Comparison of ENCODE assay signal across 7 mouse cellular contexts in genomic region chr15:89140048-89140658, GRCm38 (mm10). TPM values are rescaled to one million over a fixed set of nuclear protein-coding genes. Genes with fewer than 3 reads are reported as not detected.
DNase-seq lines count a peak whose midpoint lies in the region; ATAC-seq and TF ChIP-seq lines count a peak whose summit lies in the region.

No protein-coding gene starts in this region.

- peak overlapping the region; percentile 97 for H3K4me2 ChIP-seq in forebrain, embryonic 13.5 days
- peak overlapping the region; percentile 85 for H3K4me2 ChIP-seq in stomach, postnatal 0 days (replicated peaks; ENCODE audit: low read depth)

- H3K4me3 ChIP-seq in E14TG2a.4 (replicated peaks; ENCODE audit: low read length), result peak overlapping the region; percentile 85
- H3K4me3 ChIP-seq in bone marrow, adult 2 months (replicated peaks; ENCODE audit: control insufficient read depth, low read depth, low read length), result peak overlapping the region; percentile 6
- peak overlapping the region; percentile 55 for H3K4me3 ChIP-seq in forebrain, embryonic 13.5 days
- H3K4me3 ChIP-seq in megakaryocyte, embryonic 14.5 days (replicated peaks), result peak overlapping the region; percentile 52
- H3K4me3 ChIP-seq in stomach, postnatal 0 days (ENCODE audit: low read depth, low read length), result peak overlapping the region; percentile 53

- peak; percentile 36 for ATAC-seq in forebrain, embryonic 13.5 days
- peak; percentile 45; the same call in 1 of the 2 replicates for ATAC-seq in stomach, postnatal 0 days (ENCODE audit: low FRiP score, low TSS enrichment)

- peaks cover 26% of the 10 kb centered on the region for H3K4me1 ChIP-seq in E14TG2a.4 (replicated peaks; ENCODE audit: low read depth, low read length)
- 0 out of 2 replicates have a peak, but pooled peaks cover 1% of the 10 kb centered on the region for H3K4me1 ChIP-seq in bone marrow, adult 2 months (ENCODE audit: control insufficient read depth, insufficient read depth, low read length)
- H3K4me1 ChIP-seq in forebrain, embryonic 13.5 days, result peaks cover 24% of the 10 kb centered on the region
- H3K4me1 ChIP-seq in megakaryocyte, embryonic 14.5 days, result peaks cover 25% of the 10 kb centered on the region
- no peaks in the 10 kb centered on the region for H3K4me1 ChIP-seq in stomach, postnatal 0 days (replicated peaks; ENCODE audit: control insufficient read depth, insufficient read depth)

- intact Hi-C loops in heart, postnatal 36 days (cut with DNase I), result no loop called here

- peak; percentile 11 for TF ChIP-seq EP300 in stomach, postnatal 0 days (optimal IDR thresholded peaks at IDR 0.05)

- DNase-seq in heart, postnatal 36 days, result peak; percentile 70 to 78
- peak; percentile 54 to 87 for DNase-seq in left cerebral cortex, adult 8-10 months (ENCODE audit: low spot score in 2 of 2)
- DNase-seq in stomach, postnatal 0 days (ENCODE audit: low spot score), result peak; percentile 70

- under 1% methylated on average over 53 of the region's 53 CpGs for WGBS in bone marrow, adult 2 months
- WGBS in forebrain, embryonic 13.5 days, result under 1% methylated on average over 53 of the region's 53 CpGs
- WGBS in stomach, postnatal 0 days, result under 1% methylated on average over 53 of the region's 53 CpGs

- peaks cover 78% of the 10 kb centered on the region for H3K27me3 ChIP-seq in E14TG2a.4 (ENCODE audit: insufficient read depth, low read length)
- H3K27me3 ChIP-seq in forebrain, embryonic 13.5 days, result peaks cover 12% of the 10 kb centered on the region; the same call in 1 of the 2 replicates
- H3K27me3 ChIP-seq in megakaryocyte, embryonic 14.5 days (replicated peaks), result peaks cover 99% of the 10 kb centered on the region
- peaks cover 5% of the 10 kb centered on the region for H3K27me3 ChIP-seq in stomach, postnatal 0 days (ENCODE audit: control insufficient read depth, insufficient read depth, low read length)

- no peak for TF ChIP-seq POLR2A in bone marrow, adult 2 months (IDR thresholded peaks at IDR 0.05; ENCODE audit: borderline replicate concordance, control insufficient read depth, low read depth, low read length)

- H3K9me3 ChIP-seq in E14TG2a.4 (ENCODE audit: low read length), result peaks cover 3% of the 10 kb centered on the region; the same call in 1 of the 2 replicates
- H3K9me3 ChIP-seq in forebrain, embryonic 13.5 days (replicated peaks), result no peaks in the 10 kb centered on the region
- 0 out of 2 replicates have a peak, but pooled peaks cover 2% of the 10 kb centered on the region for H3K9me3 ChIP-seq in megakaryocyte, embryonic 14.5 days
- no peaks in the 10 kb centered on the region for H3K9me3 ChIP-seq in stomach, postnatal 0 days (ENCODE audit: control insufficient read depth, low read length)

- TF ChIP-seq CTCF in E14TG2a.4 (conservative IDR thresholded peaks at IDR 0.05; ENCODE audit: low read length), result no peak
- no peak for TF ChIP-seq CTCF in bone marrow, adult 2 months (IDR thresholded peaks at IDR 0.05; ENCODE audit: control insufficient read depth, insufficient read depth, low read length)
- no peak for TF ChIP-seq CTCF in stomach, postnatal 0 days (IDR thresholded peaks at IDR 0.05; ENCODE audit: low read depth)

- no peak overlapping the region; the same call in 1 of the 2 replicates for H3K27ac ChIP-seq in bone marrow, adult 2 months (ENCODE audit: control insufficient read depth, insufficient read depth, low read depth, low read length, poor library complexity)
- no peak overlapping the region for H3K27ac ChIP-seq in forebrain, embryonic 13.5 days
- H3K27ac ChIP-seq in stomach, postnatal 0 days (replicated peaks), result peak overlapping the region; percentile 35; the same call in 1 of the 2 replicates

- H3K9ac ChIP-seq in forebrain, embryonic 13.5 days, result peak overlapping the region; percentile 76
- peak overlapping the region; percentile 61 for H3K9ac ChIP-seq in stomach, postnatal 0 days (ENCODE audit: low read length)

- H3K36me3 ChIP-seq in E14TG2a.4 (ENCODE audit: insufficient read depth, low read length), result peaks cover 27% of the 10 kb centered on the region
- peaks cover 30% of the 10 kb centered on the region for H3K36me3 ChIP-seq in forebrain, embryonic 13.5 days (ENCODE audit: poor library complexity, severe bottlenecking)
- H3K36me3 ChIP-seq in megakaryocyte, embryonic 14.5 days (replicated peaks; ENCODE audit: low read length), result no peaks in the 10 kb centered on the region
- H3K36me3 ChIP-seq in stomach, postnatal 0 days (ENCODE audit: control insufficient read depth, insufficient read depth, low read length), result no peaks in the 10 kb centered on the region

RNA-seq across cellular contexts. Expression of gene Mapk12, which starts 0.3 kb away (rescaled TPM):
- polyA plus RNA-seq in bone marrow, adult 2 months (2011; ENCODE audit: insufficient read depth, insufficient read length, low replicate concordance, missing spikeins), result 6.1 and 14.6 TPM in 2 replicates
- polyA plus RNA-seq in forebrain, embryonic 13.5 days (2015; fragmentation: Nextera tagmentation; extraction: Ambion mirVana), result 9.1 and 11.7 TPM in 2 replicates
- total RNA-seq in heart, postnatal 36 days (2021), result 10 to 100 TPM; 21.5 to 23.7 TPM
- total RNA-seq in left cerebral cortex, adult 8-10 months (2022), result 10 to 100 TPM in 2 of 4 experiments, 1 to 10 TPM in 2; 9.5 to 10.6 (median 10.1) TPM
- polyA plus RNA-seq in megakaryocyte, embryonic 14.5 days (2012; ENCODE audit: insufficient read depth, low replicate concordance), result not detected in 2 replicates
- polyA plus RNA-seq in stomach, postnatal 0 days (2015; fragmentation: Nextera tagmentation; extraction: Ambion mirVana), result 3.1 and 3.2 TPM in 2 replicates

RNA-seq across cellular contexts. Expression of gene Mapk11, which starts 9.3 kb away (rescaled TPM):
- polyA plus RNA-seq in bone marrow, adult 2 months (2011; ENCODE audit: insufficient read depth, insufficient read length, low replicate concordance, missing spikeins), result 5.7 and 7.6 TPM in 2 replicates
- 43.0 and 45.5 TPM in 2 replicates for polyA plus RNA-seq in forebrain, embryonic 13.5 days (2015; fragmentation: Nextera tagmentation; extraction: Ambion mirVana)
- 1 to 10 TPM; 1.7 to 2.0 TPM for total RNA-seq in heart, postnatal 36 days (2021)
- 10 to 100 TPM; 35.8 to 40.9 (median 39.4) TPM for total RNA-seq in left cerebral cortex, adult 8-10 months (2022)
- polyA plus RNA-seq in megakaryocyte, embryonic 14.5 days (2012; ENCODE audit: insufficient read depth, low replicate concordance), result 0.29 TPM in 1 of 2 replicates, not detected in the other
- polyA plus RNA-seq in stomach, postnatal 0 days (2015; fragmentation: Nextera tagmentation; extraction: Ambion mirVana), result 1.8 and 2.1 TPM in 2 replicates

RNA-seq across cellular contexts. Expression of gene Hdac10, which starts 11.7 kb away (rescaled TPM):
- 9.1 and 24.3 TPM in 2 replicates for polyA plus RNA-seq in bone marrow, adult 2 months (2011; ENCODE audit: insufficient read depth, insufficient read length, low replicate concordance, missing spikeins)
- 22.3 and 25.4 TPM in 2 replicates for polyA plus RNA-seq in forebrain, embryonic 13.5 days (2015; fragmentation: Nextera tagmentation; extraction: Ambion mirVana)
- total RNA-seq in heart, postnatal 36 days (2021), result 1 to 10 TPM; 7.1 to 7.4 TPM
- 10 to 100 TPM; 12.5 to 17.1 (median 14.2) TPM for total RNA-seq in left cerebral cortex, adult 8-10 months (2022)
- polyA plus RNA-seq in megakaryocyte, embryonic 14.5 days (2012; ENCODE audit: insufficient read depth, low replicate concordance), result 3.8 and 7.9 TPM in 2 replicates
- 10.7 and 12.4 TPM in 2 replicates for polyA plus RNA-seq in stomach, postnatal 0 days (2015; fragmentation: Nextera tagmentation; extraction: Ambion mirVana)

RNA-seq across cellular contexts. Expression of gene Tubgcp6, which starts 17.2 kb away (rescaled TPM):
- polyA plus RNA-seq in bone marrow, adult 2 months (2011; ENCODE audit: insufficient read depth, insufficient read length, low replicate concordance, missing spikeins), result 10.0 and 31.9 TPM in 2 replicates
- polyA plus RNA-seq in forebrain, embryonic 13.5 days (2015; fragmentation: Nextera tagmentation; extraction: Ambion mirVana), result 16.8 and 19.8 TPM in 2 replicates
- 1 to 10 TPM; 8.6 to 8.8 TPM for total RNA-seq in heart, postnatal 36 days (2021)
- 10 to 100 TPM; 27.2 to 30.8 (median 28.6) TPM for total RNA-seq in left cerebral cortex, adult 8-10 months (2022)
- polyA plus RNA-seq in megakaryocyte, embryonic 14.5 days (2012; ENCODE audit: insufficient read depth, low replicate concordance), result 12.5 and 18.5 TPM in 2 replicates
- polyA plus RNA-seq in stomach, postnatal 0 days (2015; fragmentation: Nextera tagmentation; extraction: Ambion mirVana), result 4.0 and 5.2 TPM in 2 replicates

RNA-seq across cellular contexts. Expression of gene Plxnb2, which starts 40.4 kb away (rescaled TPM):
- 11.1 and 30.9 TPM in 2 replicates for polyA plus RNA-seq in bone marrow, adult 2 months (2011; ENCODE audit: insufficient read depth, insufficient read length, low replicate concordance, missing spikeins)
- 101 and 130 TPM in 2 replicates for polyA plus RNA-seq in forebrain, embryonic 13.5 days (2015; fragmentation: Nextera tagmentation; extraction: Ambion mirVana)
- 100 to 1,000 TPM in 1 of 2 experiments, 10 to 100 TPM in 1; 92.4 to 100 TPM for total RNA-seq in heart, postnatal 36 days (2021)
- total RNA-seq in left cerebral cortex, adult 8-10 months (2022), result 10 to 100 TPM; 42.6 to 60.9 (median 54.8) TPM
- 71.6 and 100 TPM in 2 replicates for polyA plus RNA-seq in megakaryocyte, embryonic 14.5 days (2012; ENCODE audit: insufficient read depth, low replicate concordance)
- 75.2 and 85.9 TPM in 2 replicates for polyA plus RNA-seq in stomach, postnatal 0 days (2015; fragmentation: Nextera tagmentation; extraction: Ambion mirVana)

Comparison
In these comparisons a context has a peak if more than half of its experiments do, and no peak if none do; other contexts are left out.
1. H3K4me3 ChIP-seq: peak in every context shown above with its lines; median percentile 85 in E14TG2a.4; 55 in forebrain, embryonic 13.5 days; 53 in stomach, postnatal 0 days; 52 in megakaryocyte, embryonic 14.5 days; 6 in bone marrow, adult 2 months.